Mouse (Mus musculus): ENCODE results near the gene Prkx.

DNA sequence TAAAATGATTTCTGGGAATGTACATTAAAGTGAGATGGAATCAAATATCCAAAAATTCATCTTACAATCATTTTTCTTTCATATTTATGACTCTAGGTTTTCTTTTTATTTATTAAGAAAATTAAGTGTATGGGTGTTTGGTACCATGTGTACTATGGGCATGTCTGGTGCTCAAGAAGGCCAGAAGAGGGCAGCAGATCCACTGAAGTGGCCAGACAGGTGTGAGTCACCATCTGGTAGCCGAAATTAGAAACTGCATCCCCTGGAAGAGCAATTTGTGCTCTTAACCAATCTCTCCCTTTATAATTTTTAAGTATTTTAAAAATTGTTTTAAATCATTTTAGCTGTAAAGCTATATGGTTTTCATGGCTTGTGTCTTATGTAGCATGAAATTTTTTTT lies 54.7 kb downstream of the Prkx start:
- TF ChIP-seq CTCF (IDR thresholded peaks at IDR 0.05; ENCODE audit: borderline replicate concordance, control insufficient read depth, extremely low read depth, insufficient read depth, low read length, poor library complexity) (no peak), POLR2A (IDR thresholded peaks at IDR 0.05; ENCODE audit: control insufficient read depth, extremely low read depth, insufficient read depth, low read length, poor library complexity) (no peak)
